Mouse (Mus musculus): ENCODE results near the gene Pdha2. TPM values are rescaled to one million over a fixed set of nuclear protein-coding genes. Genes with fewer than 3 reads are reported as not detected.

Gene Pdha2
- total and polyA plus RNA-seq, 3 experiments = not detected

DNA sequence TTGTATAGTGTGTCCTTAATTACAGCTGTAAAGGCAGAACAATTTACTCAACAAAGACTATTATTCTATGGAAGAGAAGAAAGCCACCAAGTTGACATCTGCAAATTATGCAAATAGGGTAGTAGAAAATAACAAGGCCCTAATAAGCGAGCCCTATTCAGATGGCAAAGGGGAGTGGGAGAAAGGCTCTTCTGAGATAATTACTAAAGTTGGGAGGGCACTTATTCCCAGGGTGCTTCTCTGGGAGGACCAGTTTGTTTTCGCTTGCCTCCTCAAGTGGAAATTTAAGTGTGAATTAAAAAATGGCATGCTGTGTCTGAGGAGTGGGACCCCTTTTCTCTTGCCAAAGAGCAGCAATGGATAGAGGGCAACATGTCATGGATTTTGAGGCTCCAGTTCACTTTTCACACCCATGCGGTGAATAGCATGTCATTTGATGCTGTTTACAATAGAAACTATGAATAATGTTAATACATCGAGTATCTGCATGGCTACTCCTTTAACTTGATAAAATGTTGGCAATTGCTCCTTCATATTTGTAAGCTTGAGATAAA lies 14.8 kb downstream of the Pdha2 start:
- no peak for DNase-seq (ENCODE audit: low read depth, low spot score)
- H3K9ac ChIP-seq (ENCODE audit: control insufficient read depth, low read depth, low read length, poor library complexity, severe bottlenecking) = no peak overlapping the region
- TF ChIP-seq MAX (IDR thresholded peaks at IDR 0.05; ENCODE audit: low read length) (no peak), E2F4 (IDR thresholded peaks at IDR 0.05; ENCODE audit: borderline replicate concordance, low read depth, low read length) (no peak), NRF1 (IDR thresholded peaks at IDR 0.05; ENCODE audit: insufficient read depth, low read depth, low read length, poor library complexity, severe bottlenecking) (no peak), POLR2AphosphoS5 (IDR thresholded peaks at IDR 0.05; ENCODE audit: borderline replicate concordance, low read depth, low read length) (no peak), CTCF (IDR thresholded peaks at IDR 0.05 in 2 of 3, conservative IDR thresholded peaks at IDR 0.05 in 1 of 3; ENCODE audit: control insufficient read depth in 1 of 3, insufficient read depth in 1 of 3, low read depth in 2 of 3, low read length in 3 of 3, poor library complexity in 1 of 3, severe bottlenecking in 1 of 3) (no peak), USF1 (IDR thresholded peaks at IDR 0.05; ENCODE audit: low read depth, low read length) (no peak), UBTF (IDR thresholded peaks at IDR 0.05; ENCODE audit: borderline replicate concordance, insufficient read depth, low read depth, low read length) (no peak), ZNF384 (IDR thresholded peaks at IDR 0.05; ENCODE audit: low read depth, low read length) (no peak), CHD2 (IDR thresholded peaks at IDR 0.05; ENCODE audit: low read length) (no peak), RAD21 (IDR thresholded peaks at IDR 0.05; ENCODE audit: low read depth, low read length) (no peak), TCF12 (IDR thresholded peaks at IDR 0.05; ENCODE audit: low read depth, low read length) (no peak), GABPA (IDR thresholded peaks at IDR 0.05; ENCODE audit: low read depth, low read length) (no peak), CHD1 (IDR thresholded peaks at IDR 0.05; ENCODE audit: low read depth, low read length) (no peak), ETS1 (IDR thresholded peaks at IDR 0.05; ENCODE audit: low read depth, low read length) (no peak), POLR2A (IDR thresholded peaks at IDR 0.05; ENCODE audit: control insufficient read depth in 1 of 2, insufficient read depth in 1 of 2, low read depth in 1 of 2, low read length in 2 of 2, poor library complexity in 1 of 2) (no peak), ZMIZ1 (IDR thresholded peaks at IDR 0.05; ENCODE audit: low read depth, low read length) (no peak), JUND (IDR thresholded peaks at IDR 0.05; ENCODE audit: low read depth, low read length) (no peak)
- no peaks in the 10 kb centered on the region for H3K9me3 ChIP-seq (replicated peaks; ENCODE audit: insufficient read depth, low read length)
- H3K4me3 ChIP-seq (ENCODE audit: control insufficient read depth in 1 of 2, insufficient read depth in 1 of 2, low read depth in 2 of 2, low read length in 2 of 2) = no peak overlapping the region
- H3K4me1 ChIP-seq (ENCODE audit: control insufficient read depth in 1 of 2, insufficient read depth in 2 of 2, low read length in 2 of 2) = no peaks in the 10 kb centered on the region
- H3K79me2 ChIP-seq (ENCODE audit: control insufficient read depth, insufficient read depth, low read length, poor library complexity) = no peaks in the 10 kb centered on the region
- no peaks in the 10 kb centered on the region for H3K27me3 ChIP-seq (ENCODE audit: control insufficient read depth in 1 of 2, insufficient read depth in 2 of 2, low read length in 2 of 2)
- H3K27ac ChIP-seq (ENCODE audit: control insufficient read depth, low read depth, low read length) = no peak overlapping the region
- no peaks in the 10 kb centered on the region for H3K36me3 ChIP-seq (ENCODE audit: control insufficient read depth in 1 of 2, insufficient read depth in 2 of 2, low read length in 2 of 2)

DNA sequence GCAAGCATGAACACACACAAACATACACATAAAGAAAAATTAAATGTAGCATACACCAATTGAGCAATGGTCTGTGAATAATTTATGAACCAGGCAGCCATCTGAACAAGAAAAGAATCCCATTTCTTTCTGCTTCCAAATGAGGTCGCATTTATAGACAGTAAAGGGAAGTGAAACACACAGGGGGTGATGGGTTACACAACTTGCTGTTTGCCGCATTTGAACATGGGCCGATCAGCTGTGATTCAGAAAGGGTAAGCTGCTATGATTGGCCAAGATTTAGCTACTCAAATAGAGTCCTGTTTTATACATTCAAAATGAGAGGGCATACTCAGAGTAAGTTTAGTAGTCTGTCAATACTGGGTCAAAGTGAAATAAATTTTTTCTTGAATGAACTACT lies 20.5 kb downstream of the Pdha2 start:
- Histone ChIP-seq H3K9me3 (replicated peaks; ENCODE audit: insufficient read depth, low read length) (no peaks in the 10 kb centered on the region), H3K4me3 (ENCODE audit: control insufficient read depth in 1 of 2, insufficient read depth in 1 of 2, low read depth in 2 of 2, low read length in 2 of 2) (no peak overlapping the region), H3K9ac (ENCODE audit: control insufficient read depth, low read depth, low read length, poor library complexity, severe bottlenecking) (no peak overlapping the region), H3K79me2 (ENCODE audit: control insufficient read depth, insufficient read depth, low read length, poor library complexity) (no peaks in the 10 kb centered on the region), H3K36me3 (ENCODE audit: control insufficient read depth in 1 of 2, insufficient read depth in 2 of 2, low read length in 2 of 2) (no peaks in the 10 kb centered on the region), H3K27ac (ENCODE audit: control insufficient read depth, low read depth, low read length) (no peak overlapping the region), H3K27me3 (ENCODE audit: control insufficient read depth in 1 of 2, insufficient read depth in 2 of 2, low read length in 2 of 2) (no peaks in the 10 kb centered on the region), H3K4me1 (ENCODE audit: control insufficient read depth in 1 of 2, insufficient read depth in 2 of 2, low read length in 2 of 2) (no peaks in the 10 kb centered on the region)
- TF ChIP-seq USF2 (IDR thresholded peaks at IDR 0.05; ENCODE audit: borderline replicate concordance in 1 of 2, insufficient read depth in 1 of 2, low read depth in 1 of 2, low read length in 2 of 2) = no peak
- TF ChIP-seq GATA1 (IDR thresholded peaks at IDR 0.05; ENCODE audit: low read depth, low read length) = no peak
- no peak for TF ChIP-seq MEF2A (IDR thresholded peaks at IDR 0.05; ENCODE audit: extremely low read depth, insufficient replicate concordance, low read depth, low read length, poor library complexity, severe bottlenecking)
- no peak for TF ChIP-seq ZNF384 (IDR thresholded peaks at IDR 0.05; ENCODE audit: low read depth, low read length)
- TF ChIP-seq ELF1 (IDR thresholded peaks at IDR 0.05; ENCODE audit: low read depth, low read length) = no peak
- TF ChIP-seq SIN3A (IDR thresholded peaks at IDR 0.05; ENCODE audit: low read length) = no peak
- TF ChIP-seq CHD1 (IDR thresholded peaks at IDR 0.05; ENCODE audit: low read depth, low read length) = no peak
- TF ChIP-seq TCF12 (IDR thresholded peaks at IDR 0.05; ENCODE audit: low read depth, low read length) = no peak
- TF ChIP-seq ZMIZ1 (IDR thresholded peaks at IDR 0.05; ENCODE audit: low read depth, low read length) = no peak
- DNase-seq (ENCODE audit: low read depth, low spot score) = no peak
